Comparison of ENCODE assay signal across 7 mouse cellular contexts in genomic region chr11:94209695-94210131, GRCm38 (mm10). TPM values are rescaled to one million over a fixed set of nuclear protein-coding genes. Genes with fewer than 3 reads are reported as not detected.
DNase-seq lines count a peak whose midpoint lies in the region; ATAC-seq and TF ChIP-seq lines count a peak whose summit lies in the region.

No protein-coding gene starts in this region.

- TF ChIP-seq POLR2A in spleen, adult 2 months (IDR thresholded peaks at IDR 0.05; ENCODE audit: low read depth, low read length) = no peak
- no peak for TF ChIP-seq POLR2A in cortical plate, adult 2 months (IDR thresholded peaks at IDR 0.05; ENCODE audit: extremely low read depth, insufficient read depth, low read length)
- TF ChIP-seq POLR2A in small intestine, adult 2 months (IDR thresholded peaks at IDR 0.05; ENCODE audit: low read depth, low read length) = no peak; the same call in 1 of the 2 replicates

- ATAC-seq in granulocyte monocyte progenitor cell, adult 5-6 weeks (replicated peaks; ENCODE audit: poor library complexity, severe bottlenecking) = peak; percentile 2
- ATAC-seq in liver, embryonic 13.5 days (ENCODE audit: low read depth) = peak; percentile 17

- 3% methylated on average over 14 of the region's 14 CpGs for WGBS in spleen, adult 2 months
- WGBS in liver, embryonic 13.5 days (ENCODE audit: insufficient replicate concordance) = 3% methylated on average over 14 of the region's 14 CpGs
- 3% methylated on average over 14 of the region's 14 CpGs for WGBS in small intestine, adult 2 months

- H3K27ac ChIP-seq in spleen, adult 2 months (ENCODE audit: insufficient read depth, low read length) = peak overlapping the region; percentile 92
- peak overlapping the region; percentile 97 for H3K27ac ChIP-seq in cortical plate, adult 2 months (ENCODE audit: insufficient read depth, low read length)
- H3K27ac ChIP-seq in liver, embryonic 13.5 days = peak overlapping the region; percentile 90
- H3K27ac ChIP-seq in small intestine, adult 2 months (ENCODE audit: insufficient read depth, low read depth, low read length) = peak overlapping the region; percentile 95

- H3K9ac ChIP-seq in liver, embryonic 13.5 days = peak overlapping the region; percentile 74

- peak in 1 of 2 experiments; percentile 47 for DNase-seq in spleen, adult 2 months (ENCODE audit: low read depth in 1 of 2, low spot score in 2 of 2)
- no peak for DNase-seq in spleen, postnatal 4 days (ENCODE audit: low spot score in 2 of 2)
- DNase-seq in liver, embryonic 13.5 days = no peak
- DNase-seq in cerebellum, adult 11 months = no peak

- H3K36me3 ChIP-seq in spleen, adult 2 months (ENCODE audit: control insufficient read depth, insufficient read depth, low read length) = peaks cover 9% of the 10 kb centered on the region; the same call in 1 of the 2 replicates
- peaks cover 11% of the 10 kb centered on the region for H3K36me3 ChIP-seq in liver, embryonic 13.5 days
- H3K36me3 ChIP-seq in small intestine, adult 2 months (ENCODE audit: control insufficient read depth, insufficient read depth, low read length) = peaks cover 14% of the 10 kb centered on the region

- peak overlapping the region; percentile 100 for H3K4me2 ChIP-seq in liver, embryonic 13.5 days

- H3K4me1 ChIP-seq in spleen, adult 2 months (ENCODE audit: control insufficient read depth, insufficient read depth, insufficient read length) = peaks cover 1% of the 10 kb centered on the region; the same call in 1 of the 2 replicates
- H3K4me1 ChIP-seq in cortical plate, adult 2 months (ENCODE audit: control insufficient read depth, insufficient read depth, low read length) = peaks cover 10% of the 10 kb centered on the region
- peaks cover 25% of the 10 kb centered on the region for H3K4me1 ChIP-seq in liver, embryonic 13.5 days (replicated peaks)
- peaks cover 2% of the 10 kb centered on the region; the same call in 1 of the 2 replicates for H3K4me1 ChIP-seq in small intestine, adult 2 months (ENCODE audit: control insufficient read depth, insufficient read depth, insufficient read length, low read length)

- no peaks in the 10 kb centered on the region for H3K9me3 ChIP-seq in liver, embryonic 13.5 days (replicated peaks)

- TF ChIP-seq CTCF in spleen, adult 2 months (IDR thresholded peaks at IDR 0.05; ENCODE audit: extremely low read depth, insufficient read depth, insufficient read length, insufficient replicate concordance) = no peak
- TF ChIP-seq CTCF in cortical plate, adult 2 months (IDR thresholded peaks at IDR 0.05; ENCODE audit: extremely low read depth, insufficient read depth, low read length) = no peak
- TF ChIP-seq CTCF in small intestine, adult 2 months (IDR thresholded peaks at IDR 0.05; ENCODE audit: extremely low read depth, insufficient read length, insufficient replicate concordance, low read depth, low read length) = no peak

- H3K4me3 ChIP-seq in spleen, adult 2 months (ENCODE audit: extremely low read depth, insufficient read depth, insufficient read length) = peak overlapping the region; percentile 75
- peak overlapping the region; percentile 42 for H3K4me3 ChIP-seq in cortical plate, adult 2 months (ENCODE audit: insufficient read depth, low read length)
- H3K4me3 ChIP-seq in liver, embryonic 13.5 days (replicated peaks) = peak overlapping the region; percentile 77
- peak overlapping the region; percentile 58 for H3K4me3 ChIP-seq in small intestine, adult 2 months (ENCODE audit: low read depth, low read length)

- no peaks in the 10 kb centered on the region for H3K27me3 ChIP-seq in spleen, adult 2 months (ENCODE audit: control insufficient read depth, insufficient read depth, low read length)
- H3K27me3 ChIP-seq in liver, embryonic 13.5 days = no peaks in the 10 kb centered on the region; the same call in 1 of the 2 replicates
- no peaks in the 10 kb centered on the region for H3K27me3 ChIP-seq in small intestine, adult 2 months (ENCODE audit: control insufficient read depth, insufficient read depth, low read length)

RNA-seq across cellular contexts. Expression of gene Tob1, which starts 1.5 kb away (rescaled TPM):
- polyA plus RNA-seq in spleen, adult 2 months (2012; rRNA removed) = 10.2 and 11.9 TPM in 2 replicates
- 31.6 and 33.8 TPM in 2 replicates for polyA plus RNA-seq in cortical plate, adult 2 months (2012; rRNA removed)
- total RNA-seq in granulocyte monocyte progenitor cell, adult 5-6 weeks (2014; fragmentation: Nextera tagmentation) = 2.9 and 4.5 TPM in 2 replicates
- total RNA-seq in granulocyte monocyte progenitor cell, adult 5-6 weeks (2017) = 1.1 and 4.9 TPM in 2 replicates
- 9.5 and 12.4 TPM in 2 replicates for polyA plus RNA-seq in liver, embryonic 13.5 days (2015; fragmentation: Nextera tagmentation; extraction: Ambion mirVana)
- polyA plus RNA-seq in small intestine, adult 2 months (2012; rRNA removed) = 80.2 and 180 TPM in 2 replicates

RNA-seq across cellular contexts. Expression of gene Wfikkn2, which starts 36.1 kb away (rescaled TPM):
- 0.69 and 0.93 TPM in 2 replicates for polyA plus RNA-seq in spleen, adult 2 months (2012; rRNA removed)
- polyA plus RNA-seq in cortical plate, adult 2 months (2012; rRNA removed) = 1.1 and 1.3 TPM in 2 replicates
- total RNA-seq in granulocyte monocyte progenitor cell, adult 5-6 weeks (2014; fragmentation: Nextera tagmentation) = not detected in 2 replicates
- total RNA-seq in granulocyte monocyte progenitor cell, adult 5-6 weeks (2017) = 0.09 TPM in 1 of 2 replicates, not detected in the other
- 0.22 and 0.23 TPM in 2 replicates for polyA plus RNA-seq in liver, embryonic 13.5 days (2015; fragmentation: Nextera tagmentation; extraction: Ambion mirVana)
- 0.55 and 0.82 TPM in 2 replicates for polyA plus RNA-seq in small intestine, adult 2 months (2012; rRNA removed)
